Mouse (Mus musculus) liver, adult (tissue): ENCODE data around the gene Vil1.
A peak's percentile ranks its signal among the peaks of the same experiment; 100 is the strongest.

Experiments used
- GATA4 ChIP-seq: IDR thresholded peaks from 2 replicates; pipeline ENCODE4 v1.6.1; 2014; ENCODE audit warnings: mild to moderate bottlenecking, low read length; ENCODE audit not compliant: insufficient replicate concordance

The Vil1 gene

DNA sequence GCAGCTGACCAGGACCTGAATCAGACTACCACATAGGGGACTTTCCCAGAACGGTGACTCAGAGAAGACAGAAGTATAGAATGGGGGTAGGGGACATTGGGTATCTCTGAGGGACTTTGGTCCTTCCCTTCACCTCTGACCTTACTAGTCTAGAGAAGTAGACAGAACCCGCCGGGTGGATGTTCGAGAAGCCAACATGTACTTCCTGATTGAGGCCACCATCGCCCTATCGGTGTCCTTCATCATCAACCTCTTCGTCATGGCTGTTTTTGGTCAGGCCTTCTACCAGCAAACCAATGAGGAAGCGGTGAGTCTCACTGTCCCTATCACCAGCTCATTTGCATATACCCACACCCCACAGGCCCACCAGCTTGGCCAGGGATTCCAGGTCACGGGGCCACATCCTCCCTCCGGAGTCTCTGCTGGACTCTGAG, 27.6 kb upstream of the Vil1 start:
- no peak for TF ChIP-seq GATA4

DNA sequence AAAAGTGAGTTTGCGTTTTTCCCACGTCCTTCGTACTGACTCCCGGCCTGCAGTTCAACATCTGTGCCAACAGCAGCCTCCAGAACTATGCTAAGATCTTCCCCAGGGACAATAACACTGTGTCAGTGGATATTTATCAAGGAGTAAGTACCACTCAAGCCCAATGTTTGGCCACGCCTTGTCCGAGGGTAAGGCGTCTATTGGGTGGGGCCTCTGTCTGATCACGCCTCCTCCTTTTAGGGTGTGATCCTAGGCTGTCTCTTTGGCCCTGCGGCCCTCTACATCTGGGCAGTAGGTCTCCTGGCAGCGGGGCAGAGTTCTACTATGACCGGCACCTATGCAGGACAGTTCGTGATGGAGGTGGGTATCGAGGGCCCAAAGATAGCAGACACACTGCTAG, 25.8 kb upstream of the Vil1 start:
- TF ChIP-seq GATA4, result no peak

DNA sequence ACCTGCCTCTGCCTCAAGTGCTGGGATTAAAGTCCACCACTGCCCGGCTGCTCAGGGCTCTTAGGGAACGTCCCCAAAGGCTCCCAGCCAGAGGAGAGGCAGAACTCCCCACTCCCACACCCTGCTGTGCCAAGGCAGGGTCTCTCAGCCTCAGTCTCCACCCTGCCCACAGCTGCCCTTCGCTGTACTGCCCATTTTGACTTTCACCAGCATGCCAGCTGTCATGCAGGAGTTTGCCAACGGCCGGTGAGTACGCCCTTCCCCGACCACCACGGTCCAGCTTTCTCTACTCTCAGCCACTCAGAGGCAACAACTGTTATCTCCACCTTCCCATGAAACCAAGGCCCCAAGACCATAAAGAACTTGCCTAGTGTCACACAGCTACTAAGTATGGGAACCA, 24.7 kb upstream of the Vil1 start:
- no peak for TF ChIP-seq GATA4

DNA sequence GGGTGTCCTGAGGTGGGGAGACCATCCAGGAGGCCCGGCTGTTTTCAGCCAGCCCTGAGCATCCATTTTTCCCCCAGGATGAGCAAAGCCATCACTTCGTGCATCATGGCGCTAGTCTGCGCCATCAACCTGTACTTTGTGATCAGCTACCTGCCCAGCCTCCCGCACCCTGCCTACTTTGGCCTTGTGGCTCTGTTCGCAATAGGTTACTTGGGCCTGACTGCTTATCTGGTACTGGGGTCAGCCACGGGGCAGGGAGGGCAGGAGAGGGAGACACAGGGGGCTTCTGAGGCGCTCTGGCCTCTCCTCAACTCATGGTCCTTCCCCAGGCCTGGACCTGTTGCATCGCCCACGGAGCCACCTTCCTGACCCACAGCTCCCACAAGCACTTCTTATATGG, 24.1 kb upstream of the Vil1 start:
- no peak for TF ChIP-seq GATA4

DNA sequence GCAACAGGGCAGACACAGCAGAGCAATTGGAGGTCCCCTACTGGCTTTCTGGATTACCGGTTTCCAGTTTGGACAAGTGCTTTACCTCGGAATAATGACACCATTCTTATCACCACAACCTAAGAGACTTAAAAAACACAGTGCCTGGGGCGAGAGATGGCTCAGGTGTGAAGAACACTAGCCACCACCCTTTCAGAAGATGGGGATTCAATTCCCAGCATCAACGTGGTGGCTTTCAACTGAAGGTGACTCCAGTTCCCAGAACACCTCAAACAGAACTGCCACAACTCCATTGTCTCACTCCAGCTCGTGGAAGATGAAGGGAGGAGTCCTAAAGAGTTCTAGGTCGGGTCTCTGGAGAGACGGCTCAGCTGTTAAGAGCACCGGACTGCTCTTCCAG, 23.6 kb upstream of the Vil1 start:
- TF ChIP-seq GATA4, result no peak

DNA sequence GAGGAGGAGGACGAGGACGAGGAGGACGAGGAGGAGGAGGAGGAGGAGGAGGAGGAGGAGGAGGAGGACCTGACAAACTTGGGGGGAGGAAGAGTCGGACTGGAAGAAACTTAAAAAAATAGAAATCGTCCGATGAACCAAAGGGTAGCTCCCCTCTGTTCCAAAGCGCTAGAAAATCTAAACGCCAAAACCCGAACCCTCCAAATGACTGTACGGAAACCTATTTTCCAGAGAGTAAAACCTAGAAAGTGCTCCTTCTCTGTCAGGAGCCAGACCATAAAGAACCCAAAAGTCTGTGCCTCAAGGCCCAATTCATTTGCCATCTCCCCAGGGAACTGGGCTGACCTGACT, 22.8 kb upstream of the Vil1 start:
- no peak for TF ChIP-seq GATA4

DNA sequence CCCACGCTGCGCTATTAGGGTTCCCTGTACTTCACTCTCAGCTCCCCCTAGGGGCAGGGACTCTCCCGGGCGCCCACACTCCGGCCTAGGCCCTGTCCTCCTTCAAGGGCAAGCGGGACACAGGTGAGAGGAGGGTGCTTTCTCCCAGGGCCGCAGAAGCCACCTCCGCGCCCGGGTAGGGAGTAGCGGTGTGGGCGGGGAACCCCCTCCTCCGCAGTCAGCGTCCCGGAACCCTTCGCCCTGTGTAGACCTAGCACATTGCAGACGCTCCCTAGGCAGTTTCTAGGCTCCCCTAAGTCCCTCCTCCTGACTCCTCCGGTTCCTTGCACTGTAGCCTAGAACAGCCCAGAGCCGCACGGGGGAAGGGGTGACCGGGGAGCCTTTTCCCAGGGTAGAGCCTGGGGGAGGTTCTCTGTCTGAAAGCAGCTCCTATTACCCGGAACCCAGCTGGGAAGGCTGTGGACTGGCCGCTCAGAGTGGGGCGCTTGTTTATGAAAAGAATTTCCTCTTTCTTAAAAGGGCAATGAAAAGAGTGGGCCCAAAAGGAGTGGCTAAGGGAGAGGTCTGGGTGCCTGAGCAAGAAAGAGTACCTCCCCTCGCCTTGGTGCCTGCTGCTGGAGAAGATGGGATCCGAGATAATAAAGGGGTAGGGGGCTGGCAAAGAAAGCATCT, 22.3 kb upstream of the Vil1 start:
- TF ChIP-seq GATA4, result peak; percentile 21; the same call in 1 of the 2 replicates

DNA sequence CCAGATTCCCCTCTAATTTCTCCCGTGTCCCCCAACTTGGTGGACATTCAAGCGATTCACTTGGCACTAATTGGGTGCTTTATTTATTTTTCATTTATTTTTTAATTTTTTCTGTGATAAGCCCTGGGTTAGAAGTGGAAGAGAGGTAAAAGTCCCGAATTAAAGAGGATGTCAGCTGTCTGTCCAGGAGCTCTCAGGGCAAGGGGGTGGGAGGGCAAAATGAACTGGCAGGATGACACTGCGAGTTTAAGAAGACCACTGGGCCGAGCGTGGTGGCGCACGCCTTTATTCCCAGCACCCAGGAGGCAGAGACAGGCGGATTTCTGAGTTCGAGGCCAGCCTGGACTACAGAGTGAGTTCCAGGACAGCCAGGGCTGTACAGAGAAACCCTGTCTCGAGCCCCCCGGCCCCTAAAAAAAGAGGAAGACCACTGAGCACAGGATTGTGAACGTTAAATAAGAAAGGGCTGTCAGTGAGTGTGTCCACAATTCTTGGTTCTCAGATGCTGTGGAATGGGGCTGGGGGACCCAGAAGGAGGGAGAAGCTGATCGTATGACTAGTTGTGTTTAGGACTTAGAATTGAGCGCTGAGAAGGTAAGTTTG, 21.7 kb upstream of the Vil1 start:
- TF ChIP-seq GATA4, result no peak

DNA sequence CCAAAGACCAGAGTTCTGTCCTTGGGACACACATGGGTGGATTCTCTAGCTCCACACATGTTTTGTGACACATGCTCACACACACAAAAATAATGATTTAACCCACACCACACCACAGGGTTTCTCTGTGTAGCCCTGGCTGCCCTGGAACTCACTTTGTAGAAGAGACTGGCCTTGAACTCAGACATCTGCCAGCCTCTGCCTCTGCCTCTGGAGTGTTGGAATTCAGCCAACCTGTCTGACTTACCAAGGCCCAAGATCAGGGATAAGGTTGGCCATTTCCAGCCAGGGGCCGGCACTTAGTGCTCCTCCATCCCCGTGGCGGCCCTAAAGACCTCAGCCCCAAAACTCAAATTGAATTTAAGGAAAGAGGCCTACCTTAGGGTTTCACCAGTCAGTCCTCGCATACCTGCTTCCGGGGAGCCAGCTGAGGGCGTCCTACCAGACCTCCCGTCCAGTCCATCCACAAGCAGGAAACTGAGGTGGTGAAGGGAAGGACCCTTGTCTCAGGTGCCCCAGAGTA, 20.7 kb upstream of the Vil1 start:
- no peak for TF ChIP-seq GATA4

DNA sequence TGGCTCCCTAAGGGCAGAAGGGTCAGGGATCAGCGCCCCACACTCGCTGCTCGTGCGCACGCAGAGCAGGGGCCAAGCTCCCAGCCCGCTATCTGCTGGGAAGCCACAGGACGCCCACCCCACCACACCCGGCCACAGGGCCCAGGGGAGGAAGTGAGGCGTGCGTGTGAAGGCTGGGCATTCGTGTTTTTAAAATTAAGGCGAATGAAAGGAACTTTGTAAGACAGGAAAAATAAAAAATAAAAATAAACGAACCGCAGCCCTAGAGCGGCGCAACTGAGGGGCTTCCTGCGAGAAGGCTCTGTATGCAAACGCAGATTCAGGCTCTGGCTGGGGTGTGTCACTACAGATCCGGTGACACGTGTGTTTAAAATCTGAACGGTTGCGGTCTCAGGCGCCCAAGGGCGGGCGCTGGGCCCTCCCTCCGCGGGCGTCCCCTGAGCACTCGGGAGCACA, 19.3 kb upstream of the Vil1 start:
- no peak for TF ChIP-seq GATA4

DNA sequence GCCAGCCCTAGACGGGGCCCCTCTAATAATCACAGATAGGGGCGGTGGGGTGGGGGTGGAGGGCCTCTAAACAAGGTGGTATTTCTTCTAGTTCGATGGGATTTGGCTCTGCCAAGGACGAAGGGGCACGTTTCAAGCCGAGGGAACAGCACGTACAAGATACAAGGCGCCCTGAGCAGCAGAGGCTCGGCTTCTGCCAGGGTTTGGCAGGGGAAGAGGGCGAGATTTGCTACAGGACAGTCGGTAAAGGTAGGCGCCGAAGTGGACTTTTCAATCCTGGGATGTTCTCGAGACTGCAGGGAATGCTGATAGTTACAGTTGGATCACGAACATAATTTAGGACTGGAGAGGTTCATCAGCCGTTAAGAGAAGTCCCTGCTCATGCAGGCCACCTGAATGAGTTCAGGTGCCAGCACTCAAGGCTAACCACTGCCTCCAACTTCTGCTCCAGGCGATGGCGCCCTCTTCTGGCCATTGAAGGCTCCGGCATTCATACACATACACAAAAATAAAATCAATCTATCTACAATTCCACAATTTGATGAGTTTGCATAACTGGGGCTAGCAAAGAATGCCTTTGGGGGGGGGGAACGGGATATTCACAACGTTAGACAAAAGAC, 18.8 kb upstream of the Vil1 start:
- TF ChIP-seq GATA4, result no peak

DNA sequence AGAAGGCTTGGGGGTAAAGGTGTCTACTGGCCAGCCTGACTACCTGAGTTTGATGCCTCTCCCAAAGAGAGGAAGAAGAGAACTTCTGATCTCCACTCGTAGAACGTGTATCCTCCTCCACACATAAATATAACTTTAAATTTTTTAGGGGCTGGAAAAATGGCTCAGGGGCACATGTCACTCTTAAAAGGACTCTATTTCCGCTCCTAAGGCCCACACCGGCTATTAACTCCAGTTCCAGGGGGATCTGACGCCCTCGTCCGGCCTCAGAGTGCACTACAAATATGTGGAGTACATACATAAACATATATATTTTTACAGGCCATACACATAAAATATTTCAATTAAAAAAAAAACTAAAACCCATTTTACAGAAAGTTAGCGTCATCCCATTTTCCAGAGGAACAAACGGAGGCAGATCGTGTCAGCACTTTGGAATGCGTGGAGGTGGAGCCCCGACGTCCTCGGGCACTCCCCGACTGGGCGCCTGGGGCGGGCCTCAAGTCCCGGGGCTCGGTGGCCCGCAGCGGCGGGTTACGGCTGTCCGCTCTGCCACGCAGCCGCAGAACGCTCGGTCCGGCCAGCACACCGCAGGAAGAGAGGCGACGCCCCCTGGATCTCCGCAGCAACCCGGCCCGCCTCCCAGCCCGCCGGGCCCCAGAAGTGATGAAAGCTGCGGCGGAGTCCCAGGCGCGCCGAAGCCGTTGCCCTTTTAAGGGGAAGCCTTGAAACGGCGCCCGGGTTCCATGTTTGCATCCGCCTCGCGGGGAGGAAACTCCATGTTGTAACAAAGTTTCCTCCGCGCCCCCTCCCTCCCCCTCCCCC, 18.0 kb upstream of the Vil1 start, which contains the start of gene Ctdsp1:
TSS of gene Ctdsp1 (plus strand) at position 586 of the 825 bp plus-strand sequence.
- TF ChIP-seq GATA4, result no peak

DNA sequence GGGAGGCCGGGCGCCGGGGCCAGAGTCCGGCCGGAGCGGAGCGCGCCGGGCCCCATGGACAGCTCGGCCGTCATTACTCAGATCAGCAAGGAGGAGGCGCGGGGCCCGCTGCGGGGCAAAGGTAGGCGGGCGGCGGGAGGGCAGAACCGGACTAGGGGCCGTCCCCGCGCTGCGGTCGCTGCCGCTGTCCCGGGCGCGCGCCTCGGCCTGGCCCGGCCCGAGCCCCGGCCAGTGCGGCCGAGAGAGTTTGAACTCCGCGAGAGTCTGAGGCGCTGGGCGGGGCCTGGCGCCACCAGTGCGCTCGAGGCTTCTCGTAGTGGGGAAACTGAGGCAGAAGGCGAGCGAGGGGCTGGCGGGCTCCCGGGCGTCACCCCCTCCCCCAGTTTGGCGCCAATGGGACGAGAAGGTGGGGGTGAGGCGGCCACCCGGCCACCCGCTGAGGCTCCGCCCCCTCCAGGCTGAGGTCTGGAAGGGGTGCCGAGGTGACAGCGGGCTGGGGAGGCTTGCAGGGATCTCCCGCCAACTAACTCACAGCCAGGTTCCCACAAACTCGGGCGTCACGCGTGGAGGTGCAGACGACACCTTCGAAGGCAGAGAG, 17.2 kb upstream of the Vil1 start:
- no peak for TF ChIP-seq GATA4

DNA sequence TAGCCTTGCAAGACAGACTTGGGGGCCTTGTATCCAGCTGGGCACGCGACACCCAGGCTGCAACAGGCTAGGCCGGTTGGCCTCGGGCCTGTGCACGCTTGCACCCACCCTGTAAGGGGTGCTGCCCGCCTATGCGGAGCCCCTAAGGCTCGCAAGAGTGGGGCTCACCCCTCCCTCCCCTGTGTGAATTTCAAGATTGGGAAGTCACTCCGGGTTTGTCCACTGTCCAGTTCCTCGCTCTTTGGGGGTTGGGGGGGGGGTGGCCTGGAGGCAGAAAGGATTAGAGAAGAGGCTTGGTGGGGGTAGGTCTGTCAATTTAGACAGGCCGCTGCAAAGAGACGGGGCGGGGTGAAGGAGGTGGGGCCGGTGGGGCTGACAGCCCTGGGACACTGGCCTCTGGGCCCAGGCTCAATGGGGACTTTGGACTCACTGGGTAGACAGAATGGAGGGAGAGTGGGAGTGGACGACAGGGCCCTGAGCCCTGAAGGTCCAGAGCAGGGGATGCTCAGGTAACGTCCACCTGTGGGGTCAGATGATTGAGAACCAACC, 16.7 kb upstream of the Vil1 start:
- TF ChIP-seq GATA4, result no peak

DNA sequence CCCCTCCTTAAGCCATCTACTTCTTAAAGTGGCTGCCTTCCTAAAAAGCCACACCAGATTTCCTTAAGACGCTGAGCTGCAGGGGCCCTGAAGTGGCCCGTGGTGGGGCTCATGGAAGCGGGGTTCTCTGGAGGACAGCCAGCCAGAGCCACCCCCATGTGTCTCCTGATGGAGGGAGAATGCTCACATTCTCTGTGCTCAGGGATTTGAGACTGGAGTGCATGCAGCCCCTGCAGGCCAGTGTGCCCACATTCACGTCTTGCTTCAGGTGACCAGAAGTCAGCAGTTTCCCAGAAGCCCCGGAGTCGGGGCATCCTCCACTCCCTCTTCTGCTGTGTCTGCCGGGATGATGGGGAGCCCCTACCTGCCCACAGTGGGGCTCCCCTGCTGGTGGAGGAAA, 16.2 kb upstream of the Vil1 start:
- TF ChIP-seq GATA4, result no peak
